In the genomic region with DNA sequence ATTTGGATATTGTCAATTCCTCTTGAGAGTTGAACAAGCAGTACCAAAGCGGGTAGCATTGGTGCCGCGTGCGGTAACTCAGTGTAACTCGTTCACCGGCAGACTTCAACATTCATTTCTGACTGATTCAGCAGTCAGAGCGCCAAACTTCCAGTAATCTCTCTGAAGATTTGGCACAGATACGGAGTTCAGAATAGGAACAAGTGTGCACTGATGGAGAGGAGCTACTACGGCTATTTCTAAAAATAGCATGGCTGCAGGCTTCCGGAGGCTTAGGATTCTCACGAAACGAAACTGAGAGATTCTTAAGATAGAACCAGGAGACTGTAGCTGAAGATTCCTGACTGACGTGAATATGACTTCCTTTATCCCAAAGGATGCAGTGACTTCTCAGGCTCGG, we compare ENCODE assay signal across 10 mouse cellular contexts.
DNase-seq lines count a peak whose midpoint lies in the region; ATAC-seq lines count a peak whose summit lies in the region.
"Had no signal": no experiment of that assay in that cellular context is flagged by ENCODE, and none has a peak within 500 bp of the region (broad histone marks: within the 10 kb centered on the region; RNA-seq: fewer than 3 reads in every experiment).

No protein-coding gene starts in this region.

- H3K9ac ChIP-seq in heart, embryonic 14.5 days (ENCODE audit: low read length) = peak overlapping the region; percentile 58
- H3K9ac ChIP-seq: liver, embryonic 13.5 days had no signal

- intact Hi-C loops in heart, postnatal 36 days (cut with DNase I) = no loop called here
- intact Hi-C loops in left cerebral cortex, postnatal 14 days (cut with DNase I) = loop anchor here (5.0 kb wide), 1 partner anchor 124 kb away; no protein-coding TSS in a partner anchor

- ATAC-seq in heart, embryonic 14.5 days (ENCODE audit: insufficient number of reproducible peaks, insufficient read depth, low FRiP score, low read depth) = no peak

- H3K4me3 ChIP-seq in heart, embryonic 14.5 days (ENCODE audit: control insufficient read depth in 1 of 2, insufficient read depth in 1 of 2, low read depth in 1 of 2, low read length in 2 of 2) = peak overlapping the region; percentile 32 to 44
- H3K4me3 ChIP-seq: liver, embryonic 13.5 days had no signal

- H3K27me3 ChIP-seq in heart, embryonic 14.5 days (ENCODE audit: control insufficient read depth, insufficient read depth, low read length) = no peaks in the 10 kb centered on the region
- H3K27me3 ChIP-seq: liver, embryonic 13.5 days had no signal

- DNase-seq in adrenal gland, postnatal 36 days = peak; percentile 11 to 13
- no peak for DNase-seq in adrenal gland, adult 2 months
- DNase-seq in heart, postnatal 36 days = no peak
- peak; percentile 52 for DNase-seq in Muller cell, postnatal 12 days (ENCODE audit: inconsistent ontology term)
- peak; percentile 57 to 69 for DNase-seq in left cerebral cortex, postnatal 14 days (ENCODE audit: low spot score in 2 of 2)
- no peak for DNase-seq in urinary bladder, postnatal 4 days (ENCODE audit: low spot score in 2 of 2)
- DNase-seq in urinary bladder, adult 18-20 months (ENCODE audit: low spot score in 2 of 2) = no peak
- DNase-seq: kidney, postnatal 10 days; liver, embryonic 13.5 days had no signal

- WGBS in heart, embryonic 14.5 days = 32% methylated on average over 14 of the region's 14 CpGs

- H3K4me2 ChIP-seq in heart, embryonic 14.5 days (ENCODE audit: low read length) = peak overlapping the region; percentile 68
- H3K4me2 ChIP-seq: liver, embryonic 13.5 days had no signal

- no peaks in the 10 kb centered on the region for H3K36me3 ChIP-seq in heart, embryonic 14.5 days (ENCODE audit: control insufficient read depth, insufficient read depth, low read length)
- H3K36me3 ChIP-seq: liver, embryonic 13.5 days had no signal

- H3K9me3 ChIP-seq in heart, embryonic 14.5 days (ENCODE audit: control insufficient read depth, low read length) = no peaks in the 10 kb centered on the region
- H3K9me3 ChIP-seq: liver, embryonic 13.5 days had no signal

- H3K4me1 ChIP-seq in heart, embryonic 14.5 days (ENCODE audit: control insufficient read depth in 2 of 2, insufficient read depth in 2 of 2, low read length in 2 of 2) = peaks cover 3 to 6% of the 10 kb centered on the region in 2 experiments; a peak in 1 of 4 replicates
- H3K4me1 ChIP-seq: liver, embryonic 13.5 days had no signal

- no peak overlapping the region for H3K27ac ChIP-seq in heart, embryonic 14.5 days (replicated peaks in 1 of 2; ENCODE audit: control insufficient read depth in 1 of 2, insufficient read depth in 1 of 2, low read depth in 2 of 2, low read length in 2 of 2)
- H3K27ac ChIP-seq: liver, embryonic 13.5 days had no signal

Comparison
In these comparisons a context has a peak if more than half of its experiments do, and no peak if none do; other contexts are left out.
1. DNase-seq: peak in adrenal gland, postnatal 36 days (2 of 2), Muller cell, postnatal 12 days (single experiment) and left cerebral cortex, postnatal 14 days (2 of 2); none in adrenal gland, adult 2 months (single experiment), heart, postnatal 36 days (0 of 2), urinary bladder, postnatal 4 days (0 of 2) and urinary bladder, adult 18-20 months (0 of 2).